Mouse (Mus musculus) layer of hippocampus, adult 11-12 months (tissue): ENCODE data around the gene Fam83e.

Experiments used
- DNase-seq: peaks from one replicate; pipeline ENCODE4 v3.0.0; 2022; ENCODE audit warnings: low spot score

The Fam83e gene

DNA sequence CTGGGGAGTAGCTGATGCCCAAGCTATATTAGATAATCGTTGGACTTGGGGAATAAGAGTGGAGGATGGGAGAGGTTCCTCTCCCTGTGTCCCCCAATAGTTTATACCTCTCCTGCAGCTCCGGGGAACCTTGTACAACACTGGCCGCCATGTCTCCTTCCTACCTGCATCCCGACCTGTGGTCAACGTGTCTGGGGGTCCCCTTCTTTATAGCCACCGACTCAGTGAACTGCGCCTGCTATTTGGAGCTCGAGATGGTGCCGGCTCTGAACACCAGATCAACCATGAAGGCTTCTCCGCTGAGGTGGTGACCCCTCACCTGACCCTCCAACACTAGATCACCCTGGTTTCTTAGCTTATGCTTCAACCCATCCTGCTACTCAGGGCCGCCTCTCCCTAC lies 18.7 kb upstream of the Fam83e start:
- DNase-seq: no peak

DNA sequence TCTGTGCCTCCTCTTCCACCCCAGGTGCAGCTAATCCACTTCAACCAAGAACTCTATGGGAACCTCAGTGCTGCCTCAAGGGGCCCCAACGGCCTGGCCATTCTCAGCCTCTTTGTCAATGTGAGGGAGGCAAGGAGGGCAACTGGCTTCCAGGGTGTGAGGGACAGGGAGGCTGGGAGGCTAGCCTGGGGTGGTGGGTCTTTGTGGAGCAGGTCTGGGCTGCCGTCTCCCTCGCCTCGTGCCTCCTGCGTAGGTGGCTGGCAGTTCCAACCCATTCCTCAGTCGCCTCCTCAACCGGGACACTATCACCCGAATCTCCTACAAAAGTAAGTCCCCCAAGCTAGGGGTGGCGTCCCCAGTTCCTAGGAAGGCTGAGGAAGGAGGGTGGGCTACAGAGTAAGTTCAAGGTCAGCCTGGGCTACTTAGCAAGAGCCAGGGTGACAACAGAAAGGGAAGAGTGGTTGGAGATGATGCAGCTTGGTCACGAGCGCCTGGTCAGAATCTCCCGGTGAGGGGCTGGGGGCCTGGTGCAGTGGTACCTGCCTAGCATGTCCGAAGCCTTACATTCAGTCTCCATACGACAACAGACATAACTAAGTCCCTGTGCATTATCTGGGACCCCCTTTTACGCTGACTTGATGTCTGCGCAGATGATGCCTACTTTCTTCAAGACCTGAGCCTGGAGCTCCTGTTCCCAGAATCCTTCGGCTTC lies 18.0 kb upstream of the Fam83e start:
- no peak for DNase-seq

DNA sequence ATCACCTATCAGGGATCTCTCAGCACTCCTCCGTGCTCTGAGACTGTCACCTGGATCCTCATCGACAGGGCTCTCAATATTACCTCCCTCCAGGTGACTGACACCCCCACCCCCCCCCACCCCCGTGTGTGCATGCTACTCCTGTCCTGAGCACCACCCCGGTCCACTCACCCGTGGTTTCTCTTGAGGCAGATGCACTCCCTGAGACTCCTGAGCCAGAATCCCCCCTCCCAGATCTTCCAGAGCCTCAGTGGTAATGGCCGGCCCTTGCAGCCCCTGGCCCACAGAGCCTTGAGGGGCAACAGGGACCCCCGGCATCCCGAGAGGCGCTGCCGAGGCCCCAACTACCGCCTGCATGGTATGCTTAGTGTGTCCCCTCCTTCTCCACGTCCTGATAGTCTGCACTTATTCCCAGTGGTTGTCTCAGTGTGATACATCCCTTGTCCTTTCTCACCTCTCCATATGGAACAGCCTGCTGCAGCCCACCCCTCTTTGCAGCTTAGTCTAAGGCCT lies 17.4 kb upstream of the Fam83e start:
- DNase-seq: no peak

DNA sequence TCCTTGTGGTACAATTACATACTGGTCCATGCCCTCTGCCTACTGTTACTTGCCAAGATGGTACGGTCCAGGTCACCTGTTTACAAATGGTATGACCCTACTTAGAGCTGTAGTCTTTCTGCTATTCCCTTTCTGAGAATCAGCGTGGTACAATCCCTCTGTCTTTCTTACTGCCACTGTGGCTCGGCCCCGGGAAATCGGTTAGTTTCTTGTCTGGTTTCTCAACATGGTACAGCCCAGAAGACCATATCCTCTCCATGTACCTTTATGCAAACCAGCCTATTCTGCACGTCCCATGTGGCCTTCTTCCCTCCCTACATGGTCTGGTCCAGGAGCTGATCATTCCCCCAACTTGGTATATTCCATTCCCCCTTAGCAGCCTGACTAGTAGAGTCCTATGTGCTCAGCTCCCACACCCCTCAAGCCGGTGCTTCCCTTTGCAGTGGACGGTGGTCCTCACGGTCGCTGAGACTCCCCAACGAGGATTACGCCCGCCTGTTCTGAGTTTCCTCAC lies 16.9 kb upstream of the Fam83e start:
- DNase-seq: peak; percentile 88

DNA sequence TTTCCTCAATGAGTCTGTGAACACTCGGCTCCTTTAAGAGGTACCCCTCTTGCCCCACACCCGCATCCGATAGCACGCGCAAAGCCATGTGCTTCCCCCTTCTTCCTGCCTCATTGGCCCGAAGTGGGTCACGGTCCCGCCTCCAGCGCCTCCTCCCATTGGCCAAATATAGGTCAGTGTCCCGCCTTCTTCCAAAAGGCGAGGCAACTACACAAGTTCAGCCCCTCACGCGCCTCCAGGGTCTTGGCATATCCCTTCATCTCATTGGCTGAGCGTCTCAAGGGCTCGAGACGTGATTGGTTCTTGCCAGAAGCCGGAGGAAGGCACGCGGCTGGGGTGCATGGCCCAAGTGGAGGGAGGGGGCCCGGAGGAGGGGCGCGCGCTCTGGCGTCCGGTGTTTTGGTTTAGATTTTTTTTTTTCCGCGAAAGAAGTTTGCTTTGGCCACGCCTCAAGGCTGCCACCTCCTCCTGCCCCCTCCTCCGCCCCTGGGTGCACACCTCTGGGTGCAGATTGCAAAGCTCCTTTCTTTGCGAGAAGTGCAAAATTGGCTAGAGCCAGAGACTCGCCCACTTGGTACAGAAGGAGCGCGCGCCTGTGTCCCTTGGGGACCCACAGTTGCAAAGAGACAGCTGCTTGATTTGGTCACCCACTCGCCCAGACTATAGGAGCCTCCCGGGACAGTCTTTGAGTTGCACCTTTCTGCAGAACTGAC lies 16.1 kb upstream of the Fam83e start, which contains the start of gene Dbp:
Gene Dbp, plus strand, starts transcription at position 359 of the 713 bp plus-strand sequence.
- DNase-seq: peak; percentile 100

DNA sequence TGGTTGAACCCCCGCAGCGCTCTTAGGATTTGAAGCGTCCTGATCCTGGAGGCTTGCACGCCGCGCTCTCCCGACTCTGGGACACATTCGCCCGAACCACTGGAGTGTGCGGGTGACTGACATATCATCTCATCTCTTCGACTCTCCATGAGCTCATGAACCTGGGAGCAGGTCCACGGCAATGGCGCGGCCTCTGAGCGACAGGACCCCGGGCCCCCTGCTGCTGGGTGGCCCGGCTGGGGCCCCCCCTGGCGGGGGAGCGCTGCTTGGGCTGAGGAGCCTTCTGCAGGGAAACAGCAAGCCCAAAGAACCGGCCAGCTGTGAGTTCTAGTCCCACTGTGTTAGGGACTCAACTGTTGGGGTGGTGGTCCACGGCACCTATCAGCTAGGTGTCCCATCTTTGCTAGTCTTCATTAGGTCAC lies 15.6 kb upstream of the Fam83e start:
- DNase-seq: peak; percentile 69

DNA sequence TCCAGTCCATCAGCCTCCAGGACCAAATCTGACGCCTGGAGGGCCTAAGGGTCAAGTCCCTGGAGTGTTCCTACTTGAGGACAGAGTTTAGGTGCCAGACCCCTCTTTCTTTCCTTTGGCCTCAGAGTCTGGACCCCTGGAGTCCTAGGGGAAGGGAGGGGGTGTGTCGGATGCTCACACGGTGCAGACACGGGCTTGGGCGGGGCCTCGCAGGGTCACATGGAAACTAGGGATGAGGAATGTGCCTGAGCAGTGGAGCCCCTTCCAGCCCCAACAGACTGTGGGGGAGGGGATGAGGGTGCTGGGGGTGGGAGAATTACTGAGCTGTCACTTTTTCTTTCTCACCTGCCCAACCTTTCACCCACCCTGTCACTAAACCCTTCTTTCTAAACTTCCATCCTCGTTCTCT lies 15.1 kb upstream of the Fam83e start:
- peak; percentile 92 for DNase-seq

DNA sequence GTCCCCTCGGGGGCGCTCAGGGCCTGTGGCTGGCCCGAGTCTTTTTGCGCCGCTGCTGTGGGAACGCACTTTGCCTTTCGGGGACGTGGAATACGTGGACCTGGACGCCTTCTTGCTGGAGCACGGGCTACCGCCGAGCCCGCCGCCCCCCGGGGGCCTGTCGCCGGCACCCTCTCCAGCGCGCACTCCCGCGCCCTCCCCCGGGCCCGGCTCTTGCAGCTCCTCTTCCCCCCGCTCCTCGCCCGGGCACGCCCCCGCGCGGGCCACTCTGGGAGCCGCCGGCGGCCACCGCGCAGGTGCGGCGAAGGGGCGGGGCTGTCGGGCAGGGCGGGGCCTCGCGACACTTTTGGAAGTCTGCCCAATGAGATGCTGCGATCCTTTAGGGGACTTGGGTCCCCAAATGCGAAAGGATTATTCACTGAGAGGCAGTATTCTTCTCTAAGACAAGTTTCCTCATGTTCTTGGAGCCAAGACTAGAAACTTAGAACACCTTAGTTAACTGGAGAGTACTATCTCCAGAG lies 14.2 kb upstream of the Fam83e start:
- DNase-seq: peak; percentile 88

DNA sequence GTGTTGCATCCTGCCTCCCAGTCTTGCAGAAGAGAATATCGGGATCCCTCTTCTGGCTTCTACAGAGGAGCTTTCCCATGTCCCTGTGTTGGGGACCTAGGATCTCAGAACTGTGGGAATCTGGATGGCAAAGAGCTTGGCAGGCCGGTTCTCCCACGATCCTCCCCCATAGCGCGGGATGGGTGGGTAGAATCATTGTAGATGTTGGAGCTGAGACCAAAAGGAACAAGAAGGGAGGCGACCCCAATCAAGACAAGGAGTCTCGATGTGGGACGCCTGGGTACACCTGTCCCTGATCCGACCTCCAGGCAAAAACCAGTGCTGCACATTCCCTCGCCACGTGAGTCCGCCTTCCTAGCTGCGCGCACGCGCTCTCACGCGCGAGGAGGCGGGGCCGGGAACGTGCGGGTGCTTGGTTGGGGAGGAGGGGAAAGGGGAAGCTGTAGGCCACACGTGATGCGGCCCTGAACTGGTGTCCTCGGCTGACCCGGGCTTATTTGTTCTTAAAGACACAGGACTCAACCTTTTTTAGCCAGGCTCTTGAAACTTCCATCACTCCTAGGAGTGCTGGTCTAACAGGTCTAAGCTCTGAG lies 13.5 kb upstream of the Fam83e start:
- DNase-seq: peak; percentile 96

DNA sequence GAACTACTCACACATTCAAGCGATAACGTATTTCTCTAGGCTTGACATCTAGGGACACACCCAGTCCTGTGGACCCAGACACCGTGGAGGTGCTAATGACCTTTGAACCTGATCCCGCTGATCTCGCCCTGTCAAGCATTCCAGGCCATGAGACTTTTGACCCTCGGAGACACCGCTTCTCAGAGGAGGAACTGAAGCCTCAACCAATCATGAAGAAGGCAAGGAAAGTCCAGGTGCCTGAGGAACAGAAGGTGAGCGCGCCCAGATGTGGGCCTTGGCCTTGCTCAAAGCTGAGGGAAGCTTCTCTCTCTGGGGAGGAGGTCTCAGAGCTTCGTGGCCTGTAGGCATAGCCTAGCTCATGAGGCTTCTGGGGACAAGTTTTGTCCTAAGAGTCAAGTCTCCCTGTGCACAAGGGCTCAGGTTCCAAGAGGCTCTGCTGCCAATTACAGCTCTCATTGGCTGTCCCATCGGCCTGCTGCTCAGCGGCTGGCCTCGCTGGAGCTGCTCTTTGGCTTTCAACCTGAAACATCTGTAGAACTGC lies 12.7 kb upstream of the Fam83e start:
- DNase-seq: no peak

DNA sequence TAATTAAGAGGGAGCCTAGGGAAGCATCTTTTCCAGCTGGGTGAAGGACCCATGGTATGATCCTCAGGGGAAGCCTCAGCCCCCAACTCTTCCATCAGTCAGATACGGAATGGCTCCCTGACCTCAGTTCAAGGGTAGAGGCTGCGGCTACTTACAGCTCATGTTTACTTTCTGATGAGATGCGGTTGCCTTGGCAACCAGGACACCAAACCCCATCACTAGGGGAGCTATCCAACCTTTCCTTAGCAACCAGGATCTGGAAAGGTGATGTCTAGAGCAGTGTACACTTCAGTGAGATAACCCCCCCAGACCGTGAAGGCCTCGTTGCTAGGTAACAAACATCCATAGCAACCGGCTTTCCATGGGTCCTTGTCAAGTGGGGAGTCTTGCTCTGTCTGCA lies 12.0 kb upstream of the Fam83e start:
- peak; percentile 48 for DNase-seq

DNA sequence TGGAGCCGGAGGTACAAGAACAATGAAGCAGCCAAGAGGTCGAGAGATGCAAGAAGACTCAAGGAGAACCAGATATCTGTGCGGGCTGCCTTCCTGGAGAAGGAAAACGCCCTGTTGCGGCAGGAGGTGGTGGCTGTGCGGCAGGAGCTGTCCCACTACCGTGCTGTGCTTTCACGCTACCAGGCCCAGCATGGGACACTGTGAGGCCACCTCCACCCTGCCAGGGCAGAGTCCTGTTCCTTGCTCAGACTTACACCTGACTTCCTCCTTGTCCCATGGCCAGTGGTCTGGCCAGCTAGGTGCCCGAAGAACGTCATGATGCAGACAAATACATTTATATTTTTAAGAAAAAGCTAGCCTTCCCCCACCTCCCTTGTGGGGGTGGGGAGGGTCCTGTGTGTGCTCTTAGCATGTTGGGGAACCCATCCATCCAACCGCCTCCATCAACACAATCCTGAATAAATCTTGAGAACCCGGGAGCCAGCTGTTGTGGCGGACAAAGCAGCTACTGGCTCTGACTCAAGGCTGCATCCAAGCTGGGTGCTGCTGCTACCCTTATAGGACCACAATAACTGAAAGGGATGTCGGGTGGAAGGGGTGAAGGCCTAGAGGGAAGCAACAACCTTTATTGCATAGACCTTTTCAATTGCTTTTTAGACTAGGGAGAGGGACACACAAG lies 11.2 kb upstream of the Fam83e start:
- no peak for DNase-seq

DNA sequence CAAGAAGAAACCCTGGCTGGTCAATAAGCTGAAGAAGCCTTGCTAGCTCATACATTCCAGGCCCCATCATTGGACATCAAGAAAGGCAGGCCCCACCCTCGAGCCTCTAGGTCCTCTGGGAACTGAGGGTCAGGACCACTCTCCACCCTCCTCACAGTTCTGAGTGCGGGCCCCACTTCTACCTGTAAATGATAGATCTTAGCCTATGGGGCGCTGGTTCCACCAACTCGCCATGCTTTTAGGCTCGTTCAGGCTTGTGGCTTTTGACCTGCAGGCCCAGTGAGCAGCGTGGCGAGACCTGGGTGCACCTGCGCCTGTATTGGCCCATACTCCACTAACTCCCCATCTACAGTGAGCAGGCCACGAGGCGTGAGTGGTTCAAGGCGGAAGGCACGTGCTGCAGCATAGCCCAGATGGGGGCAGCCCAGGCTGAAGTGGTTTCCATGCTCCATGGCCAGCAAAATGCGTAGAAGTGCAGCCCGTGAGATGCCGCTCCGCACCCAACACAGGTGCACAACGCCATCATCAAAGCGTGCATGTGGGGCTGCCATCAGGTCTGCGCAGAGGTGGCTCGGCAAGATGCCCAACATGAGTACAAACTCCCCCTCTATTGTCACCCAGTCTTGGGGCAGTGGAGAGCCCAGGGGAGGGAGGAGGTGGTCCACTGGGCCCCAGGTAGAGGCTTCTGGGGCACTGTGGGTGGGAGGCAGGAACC lies 10.4 kb upstream of the Fam83e start:
- DNase-seq: peak; percentile 49

DNA sequence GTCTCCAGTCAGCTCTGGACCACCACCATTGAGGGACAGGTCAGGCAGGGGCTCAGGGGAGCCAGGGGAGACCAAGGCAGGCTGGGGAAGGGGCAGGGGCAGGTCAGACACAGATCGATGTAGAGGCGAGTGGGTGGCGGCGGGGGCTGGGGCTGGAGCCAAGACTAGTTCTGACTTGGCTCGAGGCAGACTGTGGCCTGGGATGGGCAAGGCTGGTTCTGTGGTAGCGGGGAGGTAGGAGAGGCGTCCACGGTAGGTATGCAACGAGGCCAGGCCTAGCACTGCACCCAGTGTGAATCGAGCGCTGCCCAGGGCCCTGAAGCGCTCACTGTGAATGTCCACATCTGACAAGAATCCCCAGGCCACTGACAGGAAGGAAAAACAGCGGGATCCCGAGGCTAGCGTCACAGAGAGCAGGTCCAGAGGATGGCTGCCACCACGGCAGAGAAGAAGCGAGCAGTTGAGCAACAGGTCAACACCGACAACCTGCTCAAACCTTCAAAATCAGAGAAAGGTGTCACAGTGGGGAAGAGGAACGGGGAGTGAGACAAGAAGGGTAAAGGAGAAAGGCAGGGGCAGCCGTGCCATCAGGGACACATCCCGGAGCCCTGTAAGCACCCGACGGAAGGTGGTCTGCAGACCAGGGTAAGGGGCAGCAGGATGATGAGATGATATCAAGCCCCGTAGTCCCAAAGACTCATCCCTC lies 9.5 kb upstream of the Fam83e start:
- DNase-seq: peak; percentile 28

DNA sequence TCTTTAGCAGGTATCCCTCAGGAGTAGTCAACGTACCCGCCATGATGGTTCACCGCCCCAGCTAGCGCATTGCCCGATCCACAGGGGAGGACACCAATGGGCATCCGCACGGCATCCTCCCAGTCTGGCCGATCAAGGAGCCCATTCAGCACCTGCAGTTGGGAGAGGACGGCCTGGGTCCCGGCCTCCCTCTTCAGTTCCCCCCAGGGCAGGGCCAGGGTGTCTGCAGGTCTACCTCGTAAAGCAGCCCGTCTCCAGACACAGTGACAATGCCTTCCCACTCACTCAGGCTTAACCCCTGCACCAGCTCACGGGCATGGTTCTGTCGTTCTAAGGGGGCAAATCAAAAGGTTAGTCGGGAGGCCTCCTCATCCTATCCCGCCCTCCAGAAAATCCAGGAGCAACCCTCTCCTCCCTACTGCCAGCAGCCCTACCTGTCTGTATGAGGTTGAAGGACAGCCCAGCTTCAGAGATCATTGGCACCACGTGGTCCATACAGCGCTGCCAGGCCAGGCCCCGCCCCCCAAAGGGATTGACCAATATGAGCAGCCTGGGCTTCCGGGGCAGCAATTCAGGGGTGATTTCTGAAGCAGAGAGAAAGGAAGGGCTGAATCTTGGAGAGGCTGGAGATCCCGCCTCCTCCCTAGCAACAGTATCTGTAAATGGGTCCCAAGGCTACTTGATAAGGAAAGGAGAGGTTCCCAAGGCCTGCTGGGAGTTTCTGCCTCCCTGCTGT lies 8.8 kb upstream of the Fam83e start:
- peak; percentile 44 for DNase-seq

DNA sequence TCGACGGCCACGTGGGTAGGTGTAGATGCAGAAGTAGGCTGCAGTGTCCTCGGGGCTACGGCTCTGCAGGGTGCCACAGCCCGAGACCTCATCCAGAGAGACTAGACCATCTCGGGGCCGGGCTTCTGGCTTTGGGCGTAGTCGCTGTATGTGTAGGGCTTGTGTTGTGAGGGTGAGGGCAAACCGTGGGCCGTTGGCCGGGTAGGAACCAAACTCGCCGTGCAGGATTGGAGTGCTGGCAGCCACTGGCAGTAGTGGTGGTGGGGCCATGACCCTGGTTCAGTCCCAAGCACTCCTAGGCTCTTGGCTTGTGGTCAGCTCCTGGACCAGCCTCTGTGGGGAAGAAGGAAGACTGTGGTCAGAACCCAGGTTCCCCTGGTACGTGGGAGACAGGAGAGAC lies 7.6 kb upstream of the Fam83e start:
- no peak for DNase-seq

DNA sequence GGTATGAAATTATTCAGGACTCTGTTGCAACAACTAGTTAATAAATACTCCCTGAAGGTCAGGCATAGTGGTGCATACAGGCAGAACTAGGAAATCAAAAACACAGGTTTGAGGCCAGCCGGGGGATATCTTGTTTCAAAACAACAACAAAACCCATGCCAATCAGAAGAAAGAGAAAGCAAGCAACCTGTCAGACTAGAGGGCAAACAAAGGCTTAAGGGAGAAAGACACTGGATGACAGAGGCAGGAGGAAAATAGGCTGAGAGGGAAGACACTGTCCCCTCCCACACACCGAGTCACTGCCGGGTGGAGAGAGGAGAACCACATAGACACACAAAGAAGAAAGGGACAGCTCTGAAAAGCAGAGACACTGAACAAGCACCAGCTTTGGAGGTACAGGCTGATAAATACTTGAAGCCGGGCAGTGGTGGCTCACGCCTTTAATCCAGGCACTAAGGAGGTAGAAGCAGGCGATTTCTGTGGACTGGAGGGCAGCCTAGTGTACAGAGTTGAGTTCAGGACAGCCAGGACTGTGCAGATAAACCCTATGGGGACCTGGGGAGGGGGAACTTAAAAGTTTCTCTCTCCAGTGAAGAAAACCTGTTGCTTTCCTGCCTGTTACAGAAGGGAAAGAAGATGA lies 7.0 kb upstream of the Fam83e start:
- no peak for DNase-seq

DNA sequence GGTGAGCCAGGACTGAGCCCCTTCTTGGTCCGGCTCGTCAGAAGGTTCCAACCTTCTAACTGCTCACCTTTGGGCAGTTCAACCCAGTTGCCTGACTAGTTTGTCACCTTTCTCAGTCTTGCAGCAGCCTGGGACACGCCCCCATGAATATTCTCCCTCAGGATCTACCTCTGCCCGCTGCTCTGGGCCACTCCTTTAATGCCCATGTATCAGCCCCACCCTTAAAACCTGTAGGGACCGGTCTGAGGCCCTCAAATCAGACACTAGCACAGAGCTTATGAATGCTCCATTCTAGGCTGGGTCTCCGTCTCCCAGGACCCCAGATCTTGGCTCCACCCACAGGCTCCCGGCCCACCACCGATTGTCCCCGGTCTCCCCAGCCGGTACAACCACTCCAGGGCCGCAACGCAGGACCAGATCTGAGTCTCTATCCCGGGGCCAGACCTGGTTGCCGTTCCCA lies 6.4 kb upstream of the Fam83e start:
- DNase-seq: no peak

DNA sequence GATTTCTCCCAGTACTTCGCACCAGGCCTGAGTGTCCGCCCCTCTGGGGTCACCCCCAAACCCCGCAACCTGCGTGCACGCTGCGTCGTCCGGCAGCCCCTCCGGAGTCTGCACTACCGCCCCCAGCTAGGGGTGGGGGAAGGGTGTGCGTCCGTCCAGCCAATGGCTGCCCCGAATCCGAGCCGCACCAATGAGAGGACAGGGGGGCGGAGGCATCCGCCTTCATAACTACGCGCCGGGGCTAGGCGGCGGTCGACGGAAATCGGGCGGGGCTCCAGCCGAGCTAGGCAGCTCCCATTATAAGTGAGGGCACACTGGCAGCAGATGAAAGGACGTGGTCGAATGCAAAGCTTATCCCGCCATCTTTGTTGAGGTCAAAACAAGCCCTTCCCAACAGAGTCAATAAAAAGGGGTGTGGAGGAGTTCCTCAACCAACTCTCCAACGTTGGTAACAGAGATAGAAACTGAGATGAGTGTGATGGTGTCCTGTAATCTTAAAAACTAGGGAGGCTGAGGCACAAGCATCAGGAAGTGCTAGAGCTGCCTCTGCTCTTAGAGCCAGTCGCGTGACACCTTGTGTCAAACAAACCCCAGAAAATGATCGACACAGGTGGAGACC lies 5.8 kb upstream of the Fam83e start, which contains the start of gene Rpl18:
Gene Rpl18, plus strand, starts transcription at position 368 of the 619 bp plus-strand sequence.
- DNase-seq: peak; percentile 98
